Mouse (Mus musculus) forebrain, embryonic 14.5 days (tissue): Measurements from ENCODE around the gene Arl15. TPM values are rescaled to one million over a fixed set of nuclear protein-coding genes. Genes with fewer than 3 reads are reported as not detected.
A peak's percentile ranks its signal among the peaks of the same experiment; 100 is the strongest.
"Not testable (repeated sequence)": the region's sequence is repeated elsewhere in the genome, so short reads cannot be mapped to it uniquely, and the experiment has no call there.

Experiments
- ATAC-seq: fragments of 200-750 bp; cut with Nextera tagmentation; 2 replicates; pipeline ENCODE4 v1.8.0; 2017; ENCODE audit warnings: mild to moderate bottlenecking, moderate library complexity
- DNase-seq: peaks from one replicate; pipeline ENCODE4 v3.0.0-alpha.2; 2015; ENCODE audit warnings: low spot score
- H3K27ac ChIP-seq: fragments of 300-500 bp; sonication (generic); 2 replicates; pipeline ENCODE4 v1.5.1; 2014; ENCODE audit warnings: low read depth, mild to moderate bottlenecking, control low read depth, low read length, moderate library complexity
- H3K27me3 ChIP-seq: fragments of 300-500 bp; sonication (generic); replicated peaks from 2 replicates; pipeline ENCODE4 v1.6.1; 2014; ENCODE audit warnings: low read length, control low read depth, mixed read lengths; ENCODE audit not compliant: control insufficient read depth, insufficient read depth
- H3K36me3 ChIP-seq: fragments of 300-500 bp; sonication (generic); 2 replicates; pipeline ENCODE4 v1.6.1; 2014; ENCODE audit warnings: low read length, control low read depth; ENCODE audit not compliant: control insufficient read depth, insufficient read depth
- H3K4me1 ChIP-seq: fragments of 300-500 bp; sonication (generic); 2 replicates; pipeline ENCODE4 v1.6.1; 2014; ENCODE audit warnings: antibody characterized with exemption, low read length, control low read depth; ENCODE audit not compliant: control insufficient read depth, insufficient read depth
- H3K4me2 ChIP-seq: fragments of 300-500 bp; sonication (generic); 2 replicates; pipeline ENCODE4 v1.6.1; 2014; ENCODE audit warnings: mild to moderate bottlenecking, control low read depth, low read length
- H3K4me3 ChIP-seq: fragments of 300-500 bp; sonication (generic); 2 replicates; pipeline ENCODE4 v1.5.1; 2014; ENCODE audit warnings: low read depth, low read length, control low read depth
- H3K9ac ChIP-seq: fragments of 300-500 bp; sonication (generic); 2 replicates; pipeline ENCODE4 v1.6.1; 2014; ENCODE audit warnings: mild to moderate bottlenecking, low read length, control low read depth, moderate library complexity
- H3K9me3 ChIP-seq: fragments of 300-500 bp; sonication (generic); replicated peaks from 2 replicates; pipeline ENCODE4 v1.6.1; 2016; ENCODE audit warnings: low read length, control low read depth, mixed read lengths; ENCODE audit not compliant: control insufficient read depth
- WGBS: fragments of 180-500 bp; shearing (Covaris S2); extraction: QIAGEN DNeasy Blood & Tissue Kit; methylation state at CpG from one replicate; pipeline ENCODE4 v1.1.7; 2014; 5-methylcytosine and 5-hydroxymethylcytosine counted together
- polyA plus RNA-seq: library from polyadenylated mRNA; unstranded; fragments of >200 nt; fragmentation: Nextera tagmentation; extraction: Ambion mirVana; gene quantifications from 2 replicates; pipeline ENCODE4 v1.2.1, GENCODE M21; 2014

The Arl15 gene
- polyA plus RNA-seq, 1 experiment from 2014 or later, result 18.7 TPM

GRCm38 (mm10) chr13:113769829-113770228 lies 24.5 kb upstream of the Arl15 start:
- Histone ChIP-seq H3K9me3 (no peaks in the 10 kb centered on the region), H3K36me3 (no peaks in the 10 kb centered on the region), H3K27me3 (no peaks in the 10 kb centered on the region), H3K27ac (no peak overlapping the region), H3K4me1 (no peaks in the 10 kb centered on the region; the same call in 1 of the 2 replicates), H3K4me3 (no peak overlapping the region), H3K9ac (no peak overlapping the region), H3K4me2 (no peak overlapping the region)
- no peak for ATAC-seq
- WGBS, result 90% methylated on average over 3 of the region's 3 CpGs
- no peak for DNase-seq

DNA sequence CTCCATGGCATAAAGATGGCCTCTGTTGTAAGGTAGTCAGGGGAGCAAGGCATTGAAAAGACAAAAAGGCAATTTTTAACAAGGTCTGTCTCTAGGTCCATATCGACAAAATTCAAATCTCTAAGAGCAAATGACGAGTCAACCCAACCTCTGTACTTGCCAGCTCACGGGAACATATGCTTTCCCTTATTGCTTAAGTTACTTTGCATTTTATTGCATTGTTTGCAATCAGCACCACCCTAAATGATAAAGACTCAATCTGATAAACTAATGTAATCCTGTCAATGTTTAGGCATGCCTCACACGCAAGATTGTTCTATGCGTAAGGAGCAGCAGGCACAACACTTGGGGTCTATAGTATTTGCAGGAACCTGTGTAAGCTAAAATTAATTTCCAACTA lies 24.0 kb upstream of the Arl15 start:
- no peak for ATAC-seq
- no peaks in the 10 kb centered on the region for H3K36me3 ChIP-seq
- no peak for DNase-seq
- no peaks in the 10 kb centered on the region; the same call in 1 of the 2 replicates for H3K4me1 ChIP-seq
- H3K9ac ChIP-seq, result no peak overlapping the region
- H3K27me3 ChIP-seq, result no peaks in the 10 kb centered on the region
- 95% methylated on average over 5 of the region's 5 CpGs for WGBS
- H3K27ac ChIP-seq, result no peak overlapping the region
- no peak overlapping the region for H3K4me3 ChIP-seq
- H3K9me3 ChIP-seq, result no peaks in the 10 kb centered on the region
- no peak overlapping the region for H3K4me2 ChIP-seq

GRCm38 (mm10) chr13:113771340-113771739 lies 23.0 kb upstream of the Arl15 start:
- no peaks in the 10 kb centered on the region for H3K9me3 ChIP-seq
- no peak overlapping the region for H3K4me2 ChIP-seq
- H3K27me3 ChIP-seq, result no peaks in the 10 kb centered on the region
- no peaks in the 10 kb centered on the region for H3K4me1 ChIP-seq
- ATAC-seq (no peak), DNase-seq (no peak)
- H3K9ac ChIP-seq, result no peak overlapping the region
- no peak overlapping the region for H3K27ac ChIP-seq
- no peaks in the 10 kb centered on the region for H3K36me3 ChIP-seq
- WGBS, result 35% methylated on average over 1 of the region's 1 CpGs
- H3K4me3 ChIP-seq, result no peak overlapping the region

DNA sequence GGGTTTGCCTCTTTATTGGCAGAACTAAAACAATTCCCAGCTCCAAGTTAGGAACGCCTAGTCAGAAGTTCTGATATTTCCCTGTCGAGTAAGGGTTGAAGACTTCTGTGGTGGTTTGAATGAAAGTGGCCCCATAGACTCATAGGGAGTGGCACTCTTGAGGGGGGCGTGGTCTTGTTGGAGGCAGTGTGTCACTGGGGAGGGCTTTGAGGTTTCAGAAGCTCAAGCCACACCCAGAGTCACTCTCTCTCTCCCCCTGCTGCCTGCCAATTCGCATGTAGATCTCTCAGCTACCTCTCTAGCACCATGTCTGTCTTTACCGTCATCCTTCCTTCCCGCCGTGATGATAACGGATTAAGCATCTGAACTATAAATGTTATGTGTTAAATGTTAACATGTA lies 19.5 kb upstream of the Arl15 start:
- WGBS, result 90% methylated on average over 8 of the region's 8 CpGs
- Histone ChIP-seq H3K4me1 (no peaks in the 10 kb centered on the region), H3K36me3 (no peaks in the 10 kb centered on the region), H3K9me3 (no peaks in the 10 kb centered on the region), H3K27ac (no peak overlapping the region), H3K4me3 (no peak overlapping the region), H3K4me2 (no peak overlapping the region), H3K27me3 (no peaks in the 10 kb centered on the region), H3K9ac (no peak overlapping the region)
- no peak for DNase-seq
- no peak for ATAC-seq

DNA sequence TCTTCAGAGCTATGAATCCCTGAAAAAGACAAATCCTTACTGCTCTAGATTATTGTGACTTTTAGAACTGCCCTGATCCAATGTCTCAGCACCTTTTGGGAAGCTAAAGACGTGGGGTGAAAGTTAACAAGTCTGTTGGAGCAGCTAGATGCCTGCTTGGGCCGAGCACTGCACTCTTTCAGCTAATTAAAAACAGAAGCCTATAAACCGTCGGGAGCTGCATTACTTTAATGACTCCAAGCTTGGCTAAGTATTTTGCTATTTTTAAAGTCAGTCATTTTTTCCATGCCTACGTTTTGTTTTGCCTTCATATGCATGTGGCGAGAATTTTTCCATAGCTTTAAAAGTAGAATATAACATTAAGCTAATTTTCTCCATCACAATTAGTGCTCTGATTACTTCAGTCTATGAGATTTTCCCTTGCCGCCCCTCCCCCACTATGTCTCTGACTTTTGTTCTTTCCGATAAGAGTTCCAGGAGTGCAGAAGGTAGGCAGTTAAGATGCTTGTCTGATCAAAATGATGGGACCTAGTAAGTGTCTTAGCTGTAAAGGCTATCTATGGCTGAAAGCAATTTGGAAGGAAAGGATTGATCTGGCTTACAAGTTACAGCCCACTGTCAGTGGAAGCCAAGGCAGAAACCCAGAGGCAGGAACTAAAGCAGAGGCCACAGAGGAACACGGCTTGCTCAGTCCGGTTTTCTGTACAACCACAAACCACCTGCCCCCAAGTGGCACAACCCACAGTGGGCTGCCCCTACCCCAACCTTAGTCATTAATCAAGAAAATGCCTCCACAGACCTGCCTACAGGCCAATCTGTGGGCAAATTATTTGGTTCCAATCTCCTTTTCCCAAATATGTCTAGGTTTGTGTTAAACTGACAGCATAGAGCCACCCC lies 18.8 kb upstream of the Arl15 start:
- H3K36me3 ChIP-seq, result no peaks in the 10 kb centered on the region
- H3K4me2 ChIP-seq, result no peak overlapping the region
- ATAC-seq (no peak), DNase-seq (no peak)
- no peaks in the 10 kb centered on the region for H3K27me3 ChIP-seq
- no peak overlapping the region for H3K9ac ChIP-seq
- no peak overlapping the region for H3K27ac ChIP-seq
- whole genome bisulfite sequencing, result 73% methylated on average over 10 of the region's 10 CpGs
- H3K4me3 ChIP-seq, result no peak overlapping the region
- H3K9me3 ChIP-seq, result no peaks in the 10 kb centered on the region
- no peaks in the 10 kb centered on the region for H3K4me1 ChIP-seq

DNA sequence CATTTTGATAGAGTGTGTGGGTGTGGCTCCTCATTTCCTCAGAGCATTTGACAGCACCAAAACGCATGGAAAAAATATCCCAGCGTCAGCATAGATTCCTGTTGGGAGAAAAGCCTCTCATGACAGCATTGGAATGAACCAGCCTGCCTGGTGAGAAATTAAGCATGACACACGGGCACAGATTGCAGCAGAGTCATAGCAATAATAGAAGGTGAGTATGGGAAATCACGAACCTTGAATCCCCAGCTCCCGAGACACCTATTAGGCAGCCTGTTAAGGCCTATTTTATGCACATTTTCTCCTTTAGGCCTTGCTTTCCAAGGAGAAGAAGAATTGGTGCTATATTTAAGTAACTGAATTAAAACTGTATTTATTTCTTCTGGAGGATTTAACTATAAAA lies 8.5 kb upstream of the Arl15 start:
- 86% methylated on average over 5 of the region's 5 CpGs for WGBS
- Histone ChIP-seq H3K27me3 (no peaks in the 10 kb centered on the region), H3K9ac (no peak overlapping the region), H3K4me3 (no peak overlapping the region), H3K4me1 (no peaks in the 10 kb centered on the region), H3K4me2 (no peak overlapping the region), H3K9me3 (no peaks in the 10 kb centered on the region), H3K36me3 (no peaks in the 10 kb centered on the region), H3K27ac (no peak overlapping the region)
- ATAC-seq (no peak), DNase-seq (no peak)

DNA sequence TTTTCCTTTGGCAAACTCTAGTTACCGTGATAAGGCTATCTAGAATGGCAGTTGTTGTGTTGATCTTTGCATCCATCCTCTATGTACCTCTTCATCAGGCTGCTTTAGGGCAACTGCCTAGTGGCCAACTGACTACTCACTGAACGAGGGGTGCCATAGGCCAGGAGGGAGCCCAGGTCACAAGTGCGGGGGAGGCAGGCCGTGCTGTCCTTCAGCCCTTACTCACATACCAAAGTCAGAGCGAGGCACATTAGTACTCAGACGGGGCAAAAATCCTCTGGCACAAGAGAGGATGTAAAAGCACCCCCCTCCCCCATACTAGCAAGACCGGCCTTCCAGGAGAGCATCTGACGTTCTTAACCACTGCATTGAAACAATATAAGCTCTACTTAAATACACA lies 7.2 kb upstream of the Arl15 start:
- no peak for ATAC-seq
- Histone ChIP-seq H3K36me3 (no peaks in the 10 kb centered on the region), H3K9ac (no peak overlapping the region), H3K27me3 (no peaks in the 10 kb centered on the region), H3K4me2 (no peak overlapping the region), H3K4me3 (no peak overlapping the region), H3K27ac (no peak overlapping the region), H3K4me1 (no peaks in the 10 kb centered on the region), H3K9me3 (no peaks in the 10 kb centered on the region)
- DNase-seq, result no peak
- 72% methylated on average over 8 of the region's 8 CpGs for WGBS

GRCm38 (mm10) chr13:113790016-113790415 lies 4.3 kb upstream of the Arl15 start:
- not testable (repeated sequence) for H3K9me3 ChIP-seq, H3K27ac ChIP-seq, H3K9ac ChIP-seq, H3K36me3 ChIP-seq, H3K27me3 ChIP-seq, DNase-seq, ATAC-seq, H3K4me1 ChIP-seq, H3K4me3 ChIP-seq, H3K4me2 ChIP-seq
- WGBS, result 79% methylated on average over 1 of the region's 3 CpGs

DNA sequence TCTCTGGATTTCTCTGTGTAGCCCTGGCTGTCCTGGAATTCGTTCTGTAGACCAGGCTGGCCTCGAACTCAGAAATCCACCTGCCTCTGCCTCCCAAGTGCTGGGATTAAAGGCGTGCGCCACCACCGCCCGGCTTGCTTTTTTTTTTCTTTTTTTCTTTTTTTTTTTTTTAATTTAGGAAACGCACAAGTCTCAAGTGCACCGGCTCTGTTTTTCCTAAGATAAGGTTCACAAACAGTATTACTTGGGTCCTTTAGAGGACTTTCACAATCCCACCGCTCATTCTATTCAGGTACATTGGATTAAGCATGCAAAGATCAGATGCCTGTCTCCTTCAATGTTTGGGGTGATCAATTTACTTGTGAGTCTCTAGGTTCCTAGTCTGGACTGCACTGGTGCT lies 668 bp upstream of the Arl15 start:
- H3K4me2 ChIP-seq, result peak overlapping the region; percentile 57
- peaks cover 15% of the 10 kb centered on the region for H3K4me1 ChIP-seq
- DNase-seq, result no peak
- H3K27me3 ChIP-seq, result no peaks in the 10 kb centered on the region
- 78% methylated on average over 9 of the region's 9 CpGs for WGBS
- H3K9me3 ChIP-seq, result no peaks in the 10 kb centered on the region
- peak overlapping the region; percentile 75 for H3K9ac ChIP-seq
- no peaks in the 10 kb centered on the region for H3K36me3 ChIP-seq
- no peak for ATAC-seq
- H3K4me3 ChIP-seq, result peak overlapping the region; percentile 61
- H3K27ac ChIP-seq, result peak overlapping the region; percentile 74; the same call in 1 of the 2 replicates
